Comparison of ENCODE assay signal across 8 mouse cellular contexts in the genomic region with DNA sequence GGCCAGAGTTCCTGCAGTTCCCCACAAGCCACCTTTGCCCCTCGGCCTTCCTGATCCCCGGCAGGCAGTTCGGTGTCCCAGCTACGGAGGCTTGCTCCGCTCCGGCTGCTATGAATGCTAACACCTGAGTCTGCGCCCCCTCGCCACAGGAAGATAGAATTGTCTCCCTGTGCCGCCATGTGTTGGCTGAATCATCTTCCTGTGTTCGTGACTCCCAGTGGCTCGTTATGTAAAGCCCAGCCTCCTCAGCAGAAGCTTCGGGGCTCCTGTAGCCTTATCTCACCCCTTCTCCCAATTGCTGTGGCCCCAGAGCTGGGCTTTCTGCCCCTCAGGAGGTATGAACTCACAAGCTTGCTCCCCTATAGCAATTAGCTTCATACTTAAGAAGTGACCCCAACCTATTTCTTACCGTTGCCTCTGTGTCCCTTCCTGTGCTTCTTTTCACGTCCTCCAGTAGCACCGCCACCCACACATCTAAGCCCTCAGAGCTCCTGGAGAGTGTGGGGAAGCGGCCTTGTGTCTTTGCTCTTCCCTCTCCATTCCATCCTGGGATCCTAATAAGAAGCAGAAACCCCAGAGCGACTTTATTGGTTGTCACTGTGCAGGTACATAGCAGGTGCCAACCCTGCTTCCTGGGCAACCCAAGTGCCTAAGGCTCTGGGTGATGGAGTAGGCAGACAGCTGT.
DNase-seq lines count a peak whose midpoint lies in the region; ATAC-seq lines count a peak whose summit lies in the region.

No protein-coding gene starts in this region.

- peaks cover 20% of the 10 kb centered on the region; the same call in 1 of the 2 replicates for H3K4me1 ChIP-seq in intestine, embryonic 14.5 days (replicated peaks; ENCODE audit: control insufficient read depth, insufficient read depth, low read length)
- peaks cover 55% of the 10 kb centered on the region for H3K4me1 ChIP-seq in megakaryocyte, embryonic 14.5 days

- no peaks in the 10 kb centered on the region for H3K9me3 ChIP-seq in intestine, embryonic 14.5 days (ENCODE audit: control insufficient read depth, low read length)
- H3K9me3 ChIP-seq in megakaryocyte, embryonic 14.5 days = no peaks in the 10 kb centered on the region

- no peak overlapping the region for H3K27ac ChIP-seq in intestine, embryonic 14.5 days (ENCODE audit: low read depth)

- peak; percentile 63 for DNase-seq in layer of hippocampus, adult 11-12 months (ENCODE audit: low spot score)
- no peak for DNase-seq in layer of hippocampus, postnatal 14 days (ENCODE audit: low spot score in 2 of 2)
- DNase-seq in ZHBTc4 (ENCODE audit: low read depth, low spot score) (peak; percentile 30), adipocyte (ENCODE audit: low spot score) (no peak)
- DNase-seq in intestine, embryonic 14.5 days (ENCODE audit: low spot score) = no peak
- DNase-seq in ovary, adult 18-20 months (ENCODE audit: low spot score) = no peak
- DNase-seq in c-Kit-positive CD71-positive TER-119-positive erythroid progenitor cells, embryonic 14.5 days (ENCODE audit: low spot score) = no peak

- H3K27me3 ChIP-seq in intestine, embryonic 14.5 days (replicated peaks; ENCODE audit: control insufficient read depth, insufficient read depth, low read length) = no peaks in the 10 kb centered on the region
- peaks cover 7% of the 10 kb centered on the region for H3K27me3 ChIP-seq in megakaryocyte, embryonic 14.5 days (replicated peaks)

- no peak overlapping the region for H3K9ac ChIP-seq in intestine, embryonic 14.5 days (ENCODE audit: low read length)

- peak overlapping the region; percentile 15; the same call in 1 of the 2 replicates for H3K4me2 ChIP-seq in intestine, embryonic 14.5 days (ENCODE audit: low read length)

- no peak for ATAC-seq in intestine, embryonic 14.5 days (replicated peaks; ENCODE audit: low FRiP score, low TSS enrichment, low read depth)

- no peaks in the 10 kb centered on the region for H3K36me3 ChIP-seq in intestine, embryonic 14.5 days (ENCODE audit: control insufficient read depth, insufficient read depth, low read length)
- H3K36me3 ChIP-seq in megakaryocyte, embryonic 14.5 days (replicated peaks; ENCODE audit: low read length) = peaks cover 3% of the 10 kb centered on the region

- H3K4me3 ChIP-seq in intestine, embryonic 14.5 days (ENCODE audit: low read depth, low read length) = no peak overlapping the region
- peak overlapping the region; percentile 88 for H3K4me3 ChIP-seq in megakaryocyte, embryonic 14.5 days (replicated peaks)

- 64% methylated on average over 17 of the region's 17 CpGs for WGBS in intestine, embryonic 14.5 days

Comparison
In these comparisons a context has a peak if more than half of its experiments do, and no peak if none do; other contexts are left out.
1. DNase-seq: peak in layer of hippocampus, adult 11-12 months (single experiment) and ZHBTc4 (single experiment); none in layer of hippocampus, postnatal 14 days (0 of 2), intestine, embryonic 14.5 days (single experiment), ovary, adult 18-20 months (single experiment), adipocyte (single experiment) and c-Kit-positive CD71-positive TER-119-positive erythroid progenitor cells, embryonic 14.5 days (single experiment).